Mouse (Mus musculus): Measurements from ENCODE around the gene Tipin. TPM values are rescaled to one million over a fixed set of nuclear protein-coding genes. Genes with fewer than 3 reads are reported as not detected.
"Not testable (repeated sequence)": the region's sequence is repeated elsewhere in the genome, so short reads cannot be mapped to it uniquely, and the experiment has no call there.

Tipin gene
- polyA plus RNA-seq, 1 experiment from 2014 or later: 224 TPM

- H3K36me3 ChIP-seq (ENCODE audit: control insufficient read depth, insufficient read depth, low read length): no peaks in the 10 kb centered on the region
- WGBS: 93% methylated on average over 1 of the region's 1 CpGs
- H3K27me3 ChIP-seq (ENCODE audit: control insufficient read depth, insufficient read depth, low read depth, low read length): no peaks in the 10 kb centered on the region
- no peak overlapping the region for H3K27ac ChIP-seq (ENCODE audit: low read length)
- no peaks in the 10 kb centered on the region for H3K9me3 ChIP-seq (ENCODE audit: control insufficient read depth, low read length)
- H3K4me1 ChIP-seq (replicated peaks; ENCODE audit: control insufficient read depth, insufficient read depth, low read length): no peaks in the 10 kb centered on the region
- no peak overlapping the region for H3K4me3 ChIP-seq (ENCODE audit: low read length)
- ATAC-seq (ENCODE audit: low read depth): no peak
- H3K9ac ChIP-seq (ENCODE audit: low read length): no peak overlapping the region
- no peak overlapping the region for H3K4me2 ChIP-seq (ENCODE audit: low read depth, low read length)
Measured at GRCm38 (mm10) chr9:64267231-64267630, 14.2 kb upstream of the Tipin start.

- Histone ChIP-seq H3K27me3 (ENCODE audit: control insufficient read depth, insufficient read depth, low read depth, low read length) (no peaks in the 10 kb centered on the region), H3K36me3 (ENCODE audit: control insufficient read depth, insufficient read depth, low read length) (no peaks in the 10 kb centered on the region), H3K9me3 (ENCODE audit: control insufficient read depth, low read length) (no peaks in the 10 kb centered on the region), H3K4me1 (replicated peaks; ENCODE audit: control insufficient read depth, insufficient read depth, low read length) (no peaks in the 10 kb centered on the region), H3K4me2 (ENCODE audit: low read depth, low read length) (no peak overlapping the region), H3K4me3 (ENCODE audit: low read length) (no peak overlapping the region), H3K9ac (ENCODE audit: low read length) (no peak overlapping the region), H3K27ac (ENCODE audit: low read length) (no peak overlapping the region)
- no peak for ATAC-seq (ENCODE audit: low read depth)
- WGBS: 74% methylated on average over 10 of the region's 10 CpGs
Measured at GRCm38 (mm10) chr9:64268196-64268595, 13.2 kb upstream of the Tipin start.

DNA sequence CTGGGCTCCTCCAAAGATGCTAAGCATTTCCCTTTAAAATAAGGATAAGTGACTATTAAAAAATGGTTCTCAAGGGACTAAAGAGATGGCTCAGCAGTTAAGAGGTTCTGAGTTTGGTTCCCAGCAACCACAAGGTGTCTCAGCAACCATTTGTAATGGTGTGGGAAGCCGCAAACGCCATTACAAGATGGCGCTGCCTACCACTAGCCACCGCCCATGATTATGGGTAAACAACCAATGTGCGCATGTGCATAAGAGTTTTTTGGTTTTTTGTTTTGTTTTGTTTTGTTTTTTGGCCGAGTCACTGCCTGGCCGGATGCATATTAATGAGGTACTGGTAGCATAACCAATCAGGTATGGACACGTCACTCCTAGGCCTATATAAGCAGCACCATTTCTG lies 12.5 kb upstream of the Tipin start:
- 93% methylated on average over 8 of the region's 8 CpGs for WGBS
- not testable (repeated sequence) for H3K36me3 ChIP-seq (ENCODE audit: control insufficient read depth, insufficient read depth, low read length); H3K4me2 ChIP-seq (ENCODE audit: low read depth, low read length); H3K27ac ChIP-seq (ENCODE audit: low read length); H3K4me1 ChIP-seq (replicated peaks; ENCODE audit: control insufficient read depth, insufficient read depth, low read length); ATAC-seq (ENCODE audit: low read depth); H3K9me3 ChIP-seq (ENCODE audit: control insufficient read depth, low read length); H3K4me3 ChIP-seq (ENCODE audit: low read length); H3K27me3 ChIP-seq (ENCODE audit: control insufficient read depth, insufficient read depth, low read depth, low read length); H3K9ac ChIP-seq (ENCODE audit: low read length)

DNA sequence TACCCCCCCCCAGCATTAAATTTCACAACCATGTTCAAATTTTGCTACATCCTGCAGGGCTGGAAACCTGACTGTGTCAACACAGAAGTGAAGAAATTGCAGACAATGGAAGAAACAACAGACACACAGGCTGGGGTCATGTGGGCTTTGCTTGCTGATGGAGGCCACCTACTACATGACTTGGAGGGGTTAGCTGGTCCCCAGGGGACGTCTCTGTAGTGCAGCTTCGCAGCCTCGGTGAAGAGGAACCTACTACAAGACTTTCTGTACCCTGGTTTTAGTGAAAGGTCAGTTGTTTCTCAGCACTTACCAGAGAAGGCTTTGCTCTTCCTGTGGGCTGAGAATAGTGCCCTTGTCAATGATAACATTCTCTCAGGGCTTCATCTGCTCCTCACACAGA lies 10.1 kb upstream of the Tipin start:
- no peaks in the 10 kb centered on the region for H3K36me3 ChIP-seq (ENCODE audit: control insufficient read depth, insufficient read depth, low read length)
- H3K4me3 ChIP-seq (ENCODE audit: low read length): no peak overlapping the region
- no peak overlapping the region for H3K4me2 ChIP-seq (ENCODE audit: low read depth, low read length)
- 53% methylated on average over 3 of the region's 3 CpGs for WGBS
- H3K9me3 ChIP-seq (ENCODE audit: control insufficient read depth, low read length): no peaks in the 10 kb centered on the region
- H3K9ac ChIP-seq (ENCODE audit: low read length): no peak overlapping the region
- no peaks in the 10 kb centered on the region for H3K27me3 ChIP-seq (ENCODE audit: control insufficient read depth, insufficient read depth, low read depth, low read length)
- ATAC-seq (ENCODE audit: low read depth): no peak
- H3K4me1 ChIP-seq (replicated peaks; ENCODE audit: control insufficient read depth, insufficient read depth, low read length): no peaks in the 10 kb centered on the region
- no peak overlapping the region for H3K27ac ChIP-seq (ENCODE audit: low read length)

DNA sequence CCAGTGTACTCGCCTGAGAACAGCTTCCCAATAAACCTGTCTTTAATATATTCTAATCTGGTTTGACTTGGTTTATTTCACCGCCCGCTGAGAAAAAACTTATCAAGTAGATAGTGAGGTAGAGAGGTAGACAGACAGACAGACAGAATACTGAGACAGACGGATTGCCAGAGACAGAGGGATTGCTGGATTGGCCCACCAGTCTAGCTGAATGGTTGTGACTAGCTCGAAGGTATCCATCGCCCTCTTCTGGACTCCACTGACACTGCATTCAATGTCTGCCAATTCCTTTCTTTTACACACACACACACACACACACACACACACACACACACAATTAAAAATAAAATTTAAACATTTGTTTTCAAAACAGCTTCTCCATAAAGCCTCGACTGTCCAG lies 8.8 kb upstream of the Tipin start:
- Histone ChIP-seq H3K9me3 (ENCODE audit: control insufficient read depth, low read length) (no peaks in the 10 kb centered on the region), H3K27me3 (ENCODE audit: control insufficient read depth, insufficient read depth, low read depth, low read length) (no peaks in the 10 kb centered on the region), H3K4me3 (ENCODE audit: low read length) (no peak overlapping the region), H3K36me3 (ENCODE audit: control insufficient read depth, insufficient read depth, low read length) (no peaks in the 10 kb centered on the region), H3K9ac (ENCODE audit: low read length) (no peak overlapping the region), H3K4me1 (replicated peaks; ENCODE audit: control insufficient read depth, insufficient read depth, low read length) (no peaks in the 10 kb centered on the region), H3K27ac (ENCODE audit: low read length) (no peak overlapping the region), H3K4me2 (ENCODE audit: low read depth, low read length) (no peak overlapping the region)
- no peak for ATAC-seq (ENCODE audit: low read depth)
- WGBS: 35% methylated on average over 7 of the region's 7 CpGs

DNA sequence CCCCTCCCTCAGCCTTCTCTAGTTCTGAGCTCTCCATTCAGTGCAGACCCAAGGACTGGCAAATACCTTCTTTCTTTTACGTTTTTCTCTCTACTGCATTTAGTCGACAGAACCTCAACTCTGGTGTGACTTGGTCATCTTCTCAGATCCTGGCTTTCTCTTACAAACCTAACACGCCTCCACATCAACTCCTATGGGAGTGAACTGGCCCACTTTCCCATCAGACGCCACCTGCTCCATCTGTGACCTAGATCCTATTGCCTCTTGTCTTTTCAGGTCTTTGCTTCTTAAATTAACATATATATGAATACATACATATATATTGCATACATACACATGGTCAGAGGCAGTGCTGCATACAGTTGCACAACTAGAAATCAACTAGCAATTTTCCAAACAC lies 7.6 kb upstream of the Tipin start:
- Histone ChIP-seq H3K4me2 (ENCODE audit: low read depth, low read length) (no peak overlapping the region), H3K27me3 (ENCODE audit: control insufficient read depth, insufficient read depth, low read depth, low read length) (no peaks in the 10 kb centered on the region), H3K36me3 (ENCODE audit: control insufficient read depth, insufficient read depth, low read length) (no peaks in the 10 kb centered on the region), H3K27ac (ENCODE audit: low read length) (no peak overlapping the region), H3K9me3 (ENCODE audit: control insufficient read depth, low read length) (no peaks in the 10 kb centered on the region), H3K9ac (ENCODE audit: low read length) (no peak overlapping the region), H3K4me3 (ENCODE audit: low read length) (no peak overlapping the region), H3K4me1 (replicated peaks; ENCODE audit: control insufficient read depth, insufficient read depth, low read length) (no peaks in the 10 kb centered on the region)
- 55% methylated on average over 4 of the region's 4 CpGs for WGBS
- ATAC-seq (ENCODE audit: low read depth): no peak

- no peaks in the 10 kb centered on the region for H3K27me3 ChIP-seq (ENCODE audit: control insufficient read depth, insufficient read depth, low read depth, low read length)
- no peaks in the 10 kb centered on the region for H3K9me3 ChIP-seq (ENCODE audit: control insufficient read depth, low read length)
- no peaks in the 10 kb centered on the region for H3K4me1 ChIP-seq (replicated peaks; ENCODE audit: control insufficient read depth, insufficient read depth, low read length)
- H3K4me3 ChIP-seq (ENCODE audit: low read length): no peak overlapping the region
- no peak overlapping the region for H3K9ac ChIP-seq (ENCODE audit: low read length)
- no peak overlapping the region for H3K27ac ChIP-seq (ENCODE audit: low read length)
- no peak for ATAC-seq (ENCODE audit: low read depth)
- H3K36me3 ChIP-seq (ENCODE audit: control insufficient read depth, insufficient read depth, low read length): no peaks in the 10 kb centered on the region
- 69% methylated on average over 4 of the region's 4 CpGs for WGBS
- no peak overlapping the region for H3K4me2 ChIP-seq (ENCODE audit: low read depth, low read length)
Measured at GRCm38 (mm10) chr9:64274291-64274690, 7.1 kb upstream of the Tipin start.

DNA sequence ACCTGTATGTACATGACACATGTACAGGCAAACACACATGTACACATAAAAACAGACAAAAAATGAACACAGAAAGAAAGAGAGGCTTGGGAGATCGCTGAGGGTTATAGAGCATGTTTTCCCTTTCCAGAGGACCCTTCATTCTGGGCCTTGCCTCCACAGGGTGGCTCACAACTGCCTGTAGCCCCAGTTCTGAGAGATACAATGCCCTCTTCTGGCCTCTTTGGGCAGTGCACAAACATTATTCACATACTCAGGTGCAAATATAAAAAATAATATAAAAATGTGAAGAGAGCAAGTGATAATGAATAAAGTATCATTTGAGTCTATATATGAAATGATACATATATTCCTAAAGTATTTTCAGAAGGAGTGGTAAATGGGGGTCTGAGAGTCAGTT lies 6.5 kb upstream of the Tipin start:
- 69% methylated on average over 1 of the region's 1 CpGs for WGBS
- no peaks in the 10 kb centered on the region for H3K36me3 ChIP-seq (ENCODE audit: control insufficient read depth, insufficient read depth, low read length)
- no peak for ATAC-seq (ENCODE audit: low read depth)
- H3K27me3 ChIP-seq (ENCODE audit: control insufficient read depth, insufficient read depth, low read depth, low read length): no peaks in the 10 kb centered on the region
- no peak overlapping the region for H3K4me3 ChIP-seq (ENCODE audit: low read length)
- H3K4me1 ChIP-seq (replicated peaks; ENCODE audit: control insufficient read depth, insufficient read depth, low read length): no peaks in the 10 kb centered on the region
- H3K27ac ChIP-seq (ENCODE audit: low read length): no peak overlapping the region
- H3K9me3 ChIP-seq (ENCODE audit: control insufficient read depth, low read length): no peaks in the 10 kb centered on the region
- H3K4me2 ChIP-seq (ENCODE audit: low read depth, low read length): no peak overlapping the region
- no peak overlapping the region for H3K9ac ChIP-seq (ENCODE audit: low read length)

GRCm38 (mm10) chr9:64277706-64278105 lies 3.7 kb upstream of the Tipin start:
- Histone ChIP-seq H3K4me1 (replicated peaks; ENCODE audit: control insufficient read depth, insufficient read depth, low read length) (peaks cover 7% of the 10 kb centered on the region), H3K27me3 (ENCODE audit: control insufficient read depth, insufficient read depth, low read depth, low read length) (no peaks in the 10 kb centered on the region), H3K4me2 (ENCODE audit: low read depth, low read length) (no peak overlapping the region), H3K36me3 (ENCODE audit: control insufficient read depth, insufficient read depth, low read length) (no peaks in the 10 kb centered on the region), H3K9ac (ENCODE audit: low read length) (no peak overlapping the region), H3K9me3 (ENCODE audit: control insufficient read depth, low read length) (no peaks in the 10 kb centered on the region), H3K27ac (ENCODE audit: low read length) (no peak overlapping the region), H3K4me3 (ENCODE audit: low read length) (no peak overlapping the region)
- 56% methylated on average over 8 of the region's 8 CpGs for WGBS
- no peak for ATAC-seq (ENCODE audit: low read depth)

DNA sequence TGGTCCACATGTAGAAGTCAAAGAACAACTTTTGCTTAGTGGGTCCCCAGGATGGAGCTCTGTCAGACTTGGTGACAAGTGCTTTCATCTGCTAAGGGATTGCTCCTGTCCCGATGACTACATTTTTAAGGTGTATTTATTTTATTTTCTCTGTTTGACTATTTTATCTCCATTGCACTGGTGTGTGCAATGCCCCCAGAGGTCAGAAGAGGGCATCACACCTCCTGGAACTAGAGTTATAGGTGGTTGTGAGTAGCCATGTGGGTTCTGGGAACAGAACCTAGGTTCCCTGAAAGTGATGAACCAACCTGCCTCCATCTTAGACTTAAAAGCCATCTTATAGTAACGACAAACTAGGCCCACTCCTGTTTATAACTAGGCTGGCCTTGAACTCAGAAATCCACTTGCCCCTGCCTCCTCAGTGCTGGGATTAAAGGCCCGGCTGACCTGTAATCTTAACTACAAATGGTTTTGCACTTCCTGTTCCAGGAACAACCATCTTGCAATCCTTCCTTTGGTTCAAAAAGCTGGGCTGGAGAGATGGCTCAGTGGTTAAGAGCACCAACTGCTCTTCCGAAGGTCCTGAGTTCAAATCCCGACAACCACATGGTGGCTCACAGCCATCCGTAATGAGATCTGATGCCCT lies 2.6 kb upstream of the Tipin start:
- Histone ChIP-seq H3K27me3 (ENCODE audit: control insufficient read depth, insufficient read depth, low read depth, low read length) (no peaks in the 10 kb centered on the region), H3K4me2 (ENCODE audit: low read depth, low read length) (no peak overlapping the region), H3K9me3 (ENCODE audit: control insufficient read depth, low read length) (no peaks in the 10 kb centered on the region), H3K4me3 (ENCODE audit: low read length) (no peak overlapping the region), H3K36me3 (ENCODE audit: control insufficient read depth, insufficient read depth, low read length) (no peaks in the 10 kb centered on the region), H3K9ac (ENCODE audit: low read length) (no peak overlapping the region), H3K27ac (ENCODE audit: low read length) (no peak overlapping the region), H3K4me1 (replicated peaks; ENCODE audit: control insufficient read depth, insufficient read depth, low read length) (peaks cover 7% of the 10 kb centered on the region)
- 87% methylated on average over 6 of the region's 6 CpGs for WGBS
- ATAC-seq (ENCODE audit: low read depth): no peak

Data from lung, embryonic 16.5 days (tissue).